Mouse (Mus musculus) midbrain, embryonic 11.5 days (tissue): ENCODE measurements around the gene Lbhd1. TPM values are rescaled to one million over a fixed set of nuclear protein-coding genes. Genes with fewer than 3 reads are reported as not detected.

Experiments
- ATAC-seq: fragments of 200-750 bp; cut with Nextera tagmentation; 2 replicates; pipeline ENCODE4 v1.8.0; 2017; ENCODE audit warnings: moderate TSS enrichment, moderate library complexity; ENCODE audit not compliant: low FRiP score
- DNase-seq: peaks from one replicate; pipeline ENCODE4 v3.0.0; 2015; ENCODE audit warnings: low spot score; ENCODE audit errors: missing footprints
- H3K27ac ChIP-seq: fragments of 300-500 bp; sonication (generic); 2 replicates; pipeline ENCODE4 v1.5.1; 2014; ENCODE audit warnings: low read depth, low read length
- H3K27me3 ChIP-seq: fragments of 300-500 bp; sonication (generic); 2 replicates; pipeline ENCODE4 v1.6.1; 2014; ENCODE audit warnings: mild to moderate bottlenecking, low read length, moderate library complexity, mixed read lengths; ENCODE audit not compliant: control insufficient read depth, insufficient read depth
- H3K36me3 ChIP-seq: fragments of 300-500 bp; sonication (generic); 2 replicates; pipeline ENCODE4 v1.6.1; 2014; ENCODE audit warnings: mild to moderate bottlenecking, low read length, moderate library complexity, mixed read lengths; ENCODE audit not compliant: control insufficient read depth, insufficient read depth
- H3K4me1 ChIP-seq: fragments of 300-500 bp; sonication (generic); 2 replicates; pipeline ENCODE4 v1.6.1; 2014; ENCODE audit warnings: low read length; ENCODE audit not compliant: control insufficient read depth, insufficient read depth
- H3K4me2 ChIP-seq: fragments of 300-500 bp; sonication (generic); 2 replicates; pipeline ENCODE4 v1.6.1; 2014; ENCODE audit warnings: mild to moderate bottlenecking, moderate library complexity
- H3K4me3 ChIP-seq: fragments of 300-500 bp; sonication (generic); 2 replicates; pipeline ENCODE4 v1.5.1; 2014; ENCODE audit warnings: low read depth, low read length
- H3K9ac ChIP-seq: fragments of 300-500 bp; sonication (generic); 2 replicates; pipeline ENCODE4 v1.6.1; 2014; ENCODE audit warnings: low read length
- H3K9me3 ChIP-seq: fragments of 300-500 bp; sonication (generic); 2 replicates; pipeline ENCODE4 v1.6.1; 2016; ENCODE audit warnings: low read length; ENCODE audit not compliant: control insufficient read depth
- WGBS: fragments of 180-500 bp; shearing (Covaris S2); extraction: QIAGEN DNeasy Blood & Tissue Kit; methylation state at CpG from one replicate; pipeline ENCODE4 v1.1.7; 2014; 5-methylcytosine and 5-hydroxymethylcytosine counted together
- microRNA-seq: library from miRNA; unstranded; fragments of <30 nt; microRNA quantifications from one replicate; pipeline ENCODE4, GENCODE M21; 2017
- polyA plus RNA-seq: library from polyadenylated mRNA; unstranded; fragments of >200 nt; fragmentation: Nextera tagmentation; extraction: Ambion mirVana; gene quantifications from 2 replicates; pipeline ENCODE4 v1.2.1, GENCODE M21; 2014

Gene Lbhd1
- polyA plus RNA-seq, 1 experiment from 2014 or later: 123 TPM

GRCm38 (mm10) chr19:8936736-8937135, 53.2 kb downstream of the Lbhd1 start:
- Histone ChIP-seq H3K36me3 (no peaks in the 10 kb centered on the region), H3K27me3 (no peaks in the 10 kb centered on the region), H3K27ac (no peak overlapping the region), H3K9ac (no peak overlapping the region), H3K4me2 (no peak overlapping the region), H3K4me3 (no peak overlapping the region), H3K9me3 (no peaks in the 10 kb centered on the region), H3K4me1 (peaks cover 5% of the 10 kb centered on the region)
- ATAC-seq (no peak), DNase-seq (peak; percentile 61)
- WGBS: 69% methylated on average over 2 of the region's 2 CpGs

- ATAC-seq (peak; percentile 0), DNase-seq (no peak)
- peaks cover 5% of the 10 kb centered on the region; the same call in 1 of the 2 replicates for H3K36me3 ChIP-seq
- WGBS: 82% methylated on average over 15 of the region's 15 CpGs
- peaks cover 15% of the 10 kb centered on the region for H3K4me1 ChIP-seq
- peak overlapping the region; percentile 95 for H3K9ac ChIP-seq
- peak overlapping the region; percentile 73; the same call in 1 of the 2 replicates for H3K4me2 ChIP-seq
- peak overlapping the region; percentile 98; the same call in 1 of the 2 replicates for H3K4me3 ChIP-seq
- no peak overlapping the region for H3K27ac ChIP-seq
- no peaks in the 10 kb centered on the region for H3K27me3 ChIP-seq
- H3K9me3 ChIP-seq: no peaks in the 10 kb centered on the region
Measured at GRCm38 (mm10) chr19:8940526-8941133, 57.1 kb downstream of the Lbhd1 start.

GRCm38 (mm10) chr19:8941136-8941514, 57.6 kb downstream of the Lbhd1 start:
- Histone ChIP-seq H3K4me3 (peak overlapping the region; percentile 98), H3K4me1 (peaks cover 15% of the 10 kb centered on the region), H3K4me2 (peak overlapping the region; percentile 73), H3K27ac (peak overlapping the region; percentile 67), H3K27me3 (no peaks in the 10 kb centered on the region), H3K9me3 (no peaks in the 10 kb centered on the region), H3K9ac (peak overlapping the region; percentile 95), H3K36me3 (peaks cover 6% of the 10 kb centered on the region; the same call in 1 of the 2 replicates)
- WGBS: 31% methylated on average over 10 of the region's 10 CpGs
- ATAC-seq (peak; percentile 45), DNase-seq (peak; percentile 91)

- H3K27ac ChIP-seq: peak within 1 kb of the TSS; percentile 95
- under 1% methylated on average over 64 of the region's 64 CpGs for WGBS
Measured at GRCm38 (mm10) chr19:8941515-8942217, 58.1 kb downstream of the Lbhd1 start, which contains the start of gene Mta2. Gene Mta2, plus strand, starts transcription at chr19:8941875.

More at GRCm38 (mm10) chr19:8941515-8942217, 58.1 kb downstream of the Lbhd1 start, which contains the start of gene Mta2:
- DNase-seq (peak; percentile 100), ATAC-seq (peak; percentile 96)
- Histone ChIP-seq H3K4me1 (peaks cover 15% of the 10 kb centered on the region), H3K36me3 (peaks cover 10% of the 10 kb centered on the region), H3K27me3 (no peaks in the 10 kb centered on the region), H3K9me3 (no peaks in the 10 kb centered on the region), H3K4me3 (peak within 1 kb of the TSS; percentile 98), H3K4me2 (peak within 1 kb of the TSS; percentile 73), H3K9ac (peak within 1 kb of the TSS; percentile 95)

Small RNAs within 50 kb of the gene (microRNA-seq; reads per million reads assigned to microRNA genes)
- not detected for gene Mir5136

Other genes starting within 250 kb of the Lbhd1 start
- gene Chrm1, start 219.9 kb upstream of the Lbhd1 start, polyA plus RNA-seq: 0.04 TPM in 2 replicates
- 139 and 142 TPM in 2 replicates for gene Slc3a2, start 160.4 kb upstream of the Lbhd1 start, polyA plus RNA-seq
- 74.2 and 83.7 TPM in 2 replicates for gene Wdr74, start 147.9 kb upstream of the Lbhd1 start, polyA plus RNA-seq
- 1.5 and 2.7 TPM in 2 replicates for gene 1700092M07Rik, start 143.0 kb upstream of the Lbhd1 start, polyA plus RNA-seq
- 85.6 and 94.7 TPM in 2 replicates for gene Stx5a, start 142.3 kb upstream of the Lbhd1 start, polyA plus RNA-seq
- gene Nxf1, start 126.7 kb upstream of the Lbhd1 start, polyA plus RNA-seq: 209 and 235 TPM in 2 replicates
- 190 and 197 TPM in 2 replicates for gene Tmem223, start 112.7 kb upstream of the Lbhd1 start, polyA plus RNA-seq
- 40.8 and 45.7 TPM in 2 replicates for gene Tmem179b, start 109.3 kb upstream of the Lbhd1 start, polyA plus RNA-seq
- 15.4 and 19.6 TPM in 2 replicates for gene Taf6l, start 97.3 kb upstream of the Lbhd1 start, polyA plus RNA-seq
- gene Polr2g, start 85.2 kb upstream of the Lbhd1 start, polyA plus RNA-seq: 169 and 177 TPM in 2 replicates
- 6.1 and 6.5 TPM in 2 replicates for gene Zbtb3, start 81.2 kb upstream of the Lbhd1 start, polyA plus RNA-seq
- 51.7 and 59.7 TPM in 2 replicates for gene Ttc9c, start 64.4 kb upstream of the Lbhd1 start, polyA plus RNA-seq
- 6.1 and 6.2 TPM in 2 replicates for gene Hnrnpul2, start 63.7 kb upstream of the Lbhd1 start, polyA plus RNA-seq
- not detected in 2 replicates for gene AC129217.1, start 54.0 kb upstream of the Lbhd1 start, polyA plus RNA-seq
- 50.6 and 52.7 TPM in 2 replicates for gene Bscl2, start 46.3 kb upstream of the Lbhd1 start, polyA plus RNA-seq
- gene Gng3, start 44.5 kb upstream of the Lbhd1 start, polyA plus RNA-seq: 128 and 133 TPM in 2 replicates
- 0.18 and 0.30 TPM in 2 replicates for gene Lrrn4cl, start 33.0 kb upstream of the Lbhd1 start, polyA plus RNA-seq
- gene Ubxn1, start 12.2 kb upstream of the Lbhd1 start, polyA plus RNA-seq: 169 and 183 TPM in 2 replicates
- gene Uqcc3, start 2.8 kb upstream of the Lbhd1 start, polyA plus RNA-seq: 54.6 and 59.1 TPM in 2 replicates
- not detected in 2 replicates for gene Gm49403, start 198 bp downstream of the Lbhd1 start, polyA plus RNA-seq
- 115 and 116 TPM in 2 replicates for gene 1810009A15Rik, start 5.1 kb downstream of the Lbhd1 start, polyA plus RNA-seq
- not detected in 2 replicates for gene Gm49416, start 5.2 kb downstream of the Lbhd1 start, polyA plus RNA-seq
- gene Ints5, start 9.3 kb downstream of the Lbhd1 start, polyA plus RNA-seq: 29.7 and 33.3 TPM in 2 replicates
- 101 and 109 TPM in 2 replicates for gene Ganab, start 14.3 kb downstream of the Lbhd1 start, polyA plus RNA-seq
- 42.1 and 46.0 TPM in 2 replicates for gene B3gat3, start 36.6 kb downstream of the Lbhd1 start, polyA plus RNA-seq
- 1.4 and 2.3 TPM in 2 replicates for gene Rom1, start 45.6 kb downstream of the Lbhd1 start, polyA plus RNA-seq
- 5.8 and 8.2 TPM in 2 replicates for gene Eml3, start 45.8 kb downstream of the Lbhd1 start, polyA plus RNA-seq
- 50.9 and 56.0 TPM in 2 replicates for gene Mta2, start 58.1 kb downstream of the Lbhd1 start, polyA plus RNA-seq
- gene Tut1, start 70.1 kb downstream of the Lbhd1 start, polyA plus RNA-seq: 23.5 and 28.4 TPM in 2 replicates
- gene Eef1g, start 83.3 kb downstream of the Lbhd1 start, polyA plus RNA-seq: 435 and 439 TPM in 2 replicates
- 5.0 and 6.3 TPM in 2 replicates for gene Ahnak, start 105.6 kb downstream of the Lbhd1 start, polyA plus RNA-seq
- not detected in 2 replicates for gene Scgb1a1, start 204.2 kb downstream of the Lbhd1 start, polyA plus RNA-seq